Mouse (Mus musculus) bone marrow, adult 2 months (tissue): ENCODE measurements around the gene Xrcc4. TPM values are rescaled to one million over a fixed set of nuclear protein-coding genes. Genes with fewer than 3 reads are reported as not detected.

Source experiments
- H3K27ac ChIP-seq: fragments of 200-500 bp; 2 replicates; pipeline ENCODE4 v1.5.1; 2012; ENCODE audit warnings: low read depth, mild to moderate bottlenecking, control low read depth, inconsistent platforms, low read length; ENCODE audit not compliant: control insufficient read depth, poor library complexity, insufficient read depth
- H3K4me1 ChIP-seq: fragments of 200-500 bp; 2 replicates; pipeline ENCODE4 v1.6.1; 2011; ENCODE audit warnings: low read length; ENCODE audit not compliant: control insufficient read depth, insufficient read depth
- H3K4me3 ChIP-seq: fragments of 200-500 bp; replicated peaks from 2 replicates; pipeline ENCODE3; 2011; ENCODE audit warnings: mild to moderate bottlenecking, low read depth, low read length, control low read depth; ENCODE audit not compliant: control insufficient read depth
- CTCF ChIP-seq: fragments of 200-500 bp; IDR thresholded peaks from 2 replicates; pipeline ENCODE4 v1.5.1; 2011; ENCODE audit warnings: low read length, control low read depth; ENCODE audit not compliant: control insufficient read depth, insufficient read depth
- POLR2A ChIP-seq: fragments of 200-500 bp; IDR thresholded peaks from 2 replicates; pipeline ENCODE4 v1.6.1; 2011; ENCODE audit warnings: low read depth, mild to moderate bottlenecking, control low read depth, low read length, borderline replicate concordance; ENCODE audit not compliant: control insufficient read depth
- WGBS: fragments of 180-500 bp; shearing (Covaris S2); methylation state at CpG from one replicate; pipeline ENCODE4 v1.1.7; 2018; 5-methylcytosine and 5-hydroxymethylcytosine counted together
- polyA plus RNA-seq: library from polyadenylated mRNA; stranded (reverse); fragments of >200 nt; gene quantifications from 2 replicates; pipeline ENCODE4 v1.2.4, GENCODE M21; 2011; ENCODE audit warnings: low replicate concordance; ENCODE audit not compliant: missing spikeins, insufficient read depth, insufficient read length

Gene Xrcc4
- polyA plus RNA-seq, 1 experiment, result 4.5 TPM

DNA sequence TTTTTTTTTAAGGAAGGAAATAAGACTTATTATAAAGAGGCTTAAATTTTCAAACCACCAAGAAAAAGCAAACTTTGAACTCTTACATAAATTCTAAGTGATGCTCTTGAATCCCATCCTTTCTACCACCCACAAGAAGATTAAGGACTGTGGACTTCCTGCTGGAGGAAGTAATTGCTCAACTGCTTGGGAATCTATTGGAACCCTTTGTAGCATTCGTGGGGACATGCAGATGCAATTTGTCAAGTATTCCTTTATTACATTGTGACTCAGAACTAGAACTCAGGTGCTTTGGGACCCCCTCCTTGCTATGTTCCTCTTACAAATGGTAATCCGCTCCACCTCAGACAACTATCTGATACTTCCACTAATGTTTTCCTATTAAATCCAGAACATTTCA lies 351.1 kb downstream of the Xrcc4 start:
- Histone ChIP-seq H3K27ac (no peak overlapping the region), H3K4me3 (no peak overlapping the region), H3K4me1 (no peaks in the 10 kb centered on the region)
- WGBS, result 42% methylated on average over 2 of the region's 2 CpGs
- no peak for TF ChIP-seq POLR2A
- TF ChIP-seq CTCF, result no peak

DNA sequence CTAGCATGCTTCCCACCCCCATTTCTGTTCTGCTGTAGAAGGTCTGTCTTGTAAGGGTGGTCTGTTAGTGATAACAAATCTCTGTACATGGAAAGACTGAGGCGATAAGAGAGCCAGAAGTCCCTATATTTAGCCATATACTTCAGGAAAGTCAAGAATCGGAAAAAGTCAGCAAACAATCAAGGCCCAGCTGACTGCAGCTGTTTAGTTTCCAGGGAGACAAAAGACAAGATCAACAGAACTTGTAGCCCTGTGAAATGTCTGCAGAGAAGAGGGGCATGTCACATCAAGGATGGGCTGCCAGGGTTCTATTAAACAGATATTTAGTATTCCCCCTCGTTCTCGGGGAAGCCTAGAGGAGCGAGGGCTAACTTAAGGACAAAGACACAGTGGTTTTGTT lies 354.3 kb downstream of the Xrcc4 start:
- TF ChIP-seq CTCF (no peak), POLR2A (no peak)
- H3K4me1 ChIP-seq, result no peaks in the 10 kb centered on the region
- no peak overlapping the region for H3K4me3 ChIP-seq
- H3K27ac ChIP-seq, result no peak overlapping the region
- 79% methylated on average over 5 of the region's 5 CpGs for WGBS

DNA sequence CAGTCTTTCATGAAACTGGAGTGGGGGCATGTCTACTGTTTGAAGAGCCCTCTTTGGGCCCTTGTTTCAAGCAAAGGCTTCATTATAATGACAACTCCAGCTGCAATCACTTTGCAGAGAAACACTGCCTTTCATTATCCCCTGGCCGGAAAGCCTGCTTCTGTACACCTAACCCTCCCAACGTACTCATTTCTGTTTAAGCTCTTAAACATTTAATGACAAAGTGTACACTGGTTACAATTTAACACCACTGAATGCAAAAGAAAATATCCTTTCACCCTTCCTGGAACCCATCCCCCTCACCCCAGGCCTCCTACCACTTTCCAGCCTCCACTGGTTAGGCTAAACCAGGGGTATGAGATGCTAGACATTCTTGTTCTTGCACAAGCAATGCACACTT lies 362.9 kb downstream of the Xrcc4 start:
- Histone ChIP-seq H3K4me3 (no peak overlapping the region), H3K4me1 (no peaks in the 10 kb centered on the region; the same call in 1 of the 2 replicates), H3K27ac (no peak overlapping the region)
- WGBS, result 77% methylated on average over 2 of the region's 2 CpGs
- no peak for TF ChIP-seq CTCF
- TF ChIP-seq POLR2A, result no peak

Other genes starting within 250 kb of the Xrcc4 start
- gene Tmem167, start 485 bp downstream of the Xrcc4 start, polyA plus RNA-seq, result 10.9 and 18.4 TPM in 2 replicates